Mouse (Mus musculus) midbrain, embryonic 12.5 days (tissue): ENCODE data around the gene Rnase9. TPM values are rescaled to one million over a fixed set of nuclear protein-coding genes. Genes with fewer than 3 reads are reported as not detected.

ENCODE experiments used
- ATAC-seq: fragments of 200-750 bp; cut with Nextera tagmentation; 2 replicates; pipeline ENCODE4 v1.8.0; 2017; ENCODE audit warnings: low read depth, moderate TSS enrichment, moderate library complexity; ENCODE audit not compliant: low FRiP score
- H3K27ac ChIP-seq: fragments of 300-500 bp; sonication (generic); replicated peaks from 2 replicates; pipeline ENCODE4 v1.5.1; 2016; ENCODE audit warnings: mild to moderate bottlenecking
- H3K27me3 ChIP-seq: fragments of 300-500 bp; sonication (generic); 2 replicates; pipeline ENCODE4 v1.6.1; 2016; ENCODE audit warnings: mild to moderate bottlenecking
- H3K36me3 ChIP-seq: fragments of 300-500 bp; sonication (generic); 2 replicates; pipeline ENCODE4 v1.6.1; 2016
- H3K4me1 ChIP-seq: fragments of 300-500 bp; sonication (generic); 2 replicates; pipeline ENCODE4 v1.6.1; 2016
- H3K4me2 ChIP-seq: fragments of 300-500 bp; sonication (generic); replicated peaks from 2 replicates; pipeline ENCODE4 v1.6.1; 2016; ENCODE audit warnings: mild to moderate bottlenecking, moderate library complexity
- H3K4me3 ChIP-seq: fragments of 300-500 bp; sonication (generic); 2 replicates; pipeline ENCODE4 v1.5.1; 2016; ENCODE audit warnings: mild to moderate bottlenecking
- H3K9ac ChIP-seq: fragments of 300-500 bp; sonication (generic); replicated peaks from 2 replicates; pipeline ENCODE4 v1.6.1; 2016; ENCODE audit warnings: mild to moderate bottlenecking, moderate library complexity
- H3K9me3 ChIP-seq: fragments of 300-500 bp; sonication (generic); 2 replicates; pipeline ENCODE4 v1.6.1; 2016; ENCODE audit warnings: mild to moderate bottlenecking
- WGBS: fragments of 180-500 bp; shearing (Covaris S2); methylation state at CpG from one replicate; pipeline ENCODE4 v1.1.7; 2016; 5-methylcytosine and 5-hydroxymethylcytosine counted together
- polyA plus RNA-seq: library from polyadenylated mRNA; unstranded; fragments of >200 nt; fragmentation: Nextera tagmentation; extraction: Ambion mirVana; gene quantifications from 2 replicates; pipeline ENCODE4 v1.2.1, GENCODE M21; 2016

Gene Rnase9
- polyA plus RNA-seq, 1 experiment from 2014 or later, result not detected

- peaks cover 13% of the 10 kb centered on the region for H3K4me1 ChIP-seq
- no peaks in the 10 kb centered on the region for H3K9me3 ChIP-seq
- no peak overlapping the region for H3K27ac ChIP-seq
- H3K27me3 ChIP-seq, result peaks cover 22% of the 10 kb centered on the region
- H3K9ac ChIP-seq, result no peak overlapping the region
- WGBS, result 87% methylated on average over 1 of the region's 1 CpGs
- ATAC-seq, result no peak
- no peak overlapping the region for H3K4me2 ChIP-seq
- no peaks in the 10 kb centered on the region for H3K36me3 ChIP-seq
- no peak overlapping the region for H3K4me3 ChIP-seq
These were observed 37.5 kb upstream of the Rnase9 start for GRCm38 (mm10) chr14:51079180-51079579.

DNA sequence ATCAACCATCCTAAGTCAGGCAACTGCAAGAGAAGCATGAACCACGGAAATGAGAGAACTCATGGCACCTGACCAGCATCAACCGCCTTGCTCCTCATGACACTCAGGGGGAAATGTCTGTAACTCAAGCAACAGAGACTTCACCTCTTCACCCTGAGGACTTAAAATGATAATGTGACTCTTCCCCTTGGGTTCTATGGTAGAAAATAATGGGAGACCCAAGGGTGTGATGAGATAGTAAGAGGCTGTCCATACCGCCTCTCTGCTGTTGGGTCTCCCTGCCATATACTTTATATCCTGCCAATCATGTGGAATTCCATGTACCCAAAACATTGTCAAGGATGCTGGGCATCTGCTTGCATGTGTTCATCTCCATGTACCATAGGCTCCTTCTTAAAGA, 32.7 kb upstream of the Rnase9 start, which contains the start of gene Olfr750:
Gene Olfr750, minus strand, starts transcription at position 101 of the 400 bp plus-strand sequence.
- 90% methylated on average over 3 of the region's 3 CpGs for WGBS
- H3K9ac ChIP-seq, result no peak within 1 kb of the TSS
- ATAC-seq, result no peak
- no peaks in the 10 kb centered on the region for H3K27me3 ChIP-seq
- H3K9me3 ChIP-seq, result no peaks in the 10 kb centered on the region
- H3K36me3 ChIP-seq, result no peaks in the 10 kb centered on the region
- H3K4me3 ChIP-seq, result no peak within 1 kb of the TSS
- no peaks in the 10 kb centered on the region for H3K4me1 ChIP-seq
- no peak within 1 kb of the TSS for H3K27ac ChIP-seq
- no peak within 1 kb of the TSS for H3K4me2 ChIP-seq

- H3K4me3 ChIP-seq, result no peak overlapping the region
- H3K36me3 ChIP-seq, result no peaks in the 10 kb centered on the region
- H3K27ac ChIP-seq, result no peak overlapping the region
- H3K4me1 ChIP-seq, result no peaks in the 10 kb centered on the region
- WGBS, result 80% methylated on average over 2 of the region's 2 CpGs
- ATAC-seq, result no peak
- H3K9me3 ChIP-seq, result no peaks in the 10 kb centered on the region
- no peak overlapping the region for H3K9ac ChIP-seq
- no peak overlapping the region for H3K4me2 ChIP-seq
- 0 out of 2 replicates have a peak, but pooled peaks cover 4% of the 10 kb centered on the region for H3K27me3 ChIP-seq
These were observed 27.9 kb upstream of the Rnase9 start for GRCm38 (mm10) chr14:51069617-51070016.

GRCm38 (mm10) chr14:51068956-51069355, 27.3 kb upstream of the Rnase9 start:
- no peak overlapping the region for H3K4me3 ChIP-seq
- ATAC-seq, result no peak
- no peak overlapping the region for H3K27ac ChIP-seq
- H3K4me2 ChIP-seq, result no peak overlapping the region
- no peak overlapping the region for H3K9ac ChIP-seq
- H3K4me1 ChIP-seq, result no peaks in the 10 kb centered on the region
- H3K27me3 ChIP-seq, result 0 out of 2 replicates have a peak, but pooled peaks cover 4% of the 10 kb centered on the region
- no peaks in the 10 kb centered on the region for H3K9me3 ChIP-seq
- no peaks in the 10 kb centered on the region for H3K36me3 ChIP-seq
- 92% methylated on average over 5 of the region's 5 CpGs for WGBS

DNA sequence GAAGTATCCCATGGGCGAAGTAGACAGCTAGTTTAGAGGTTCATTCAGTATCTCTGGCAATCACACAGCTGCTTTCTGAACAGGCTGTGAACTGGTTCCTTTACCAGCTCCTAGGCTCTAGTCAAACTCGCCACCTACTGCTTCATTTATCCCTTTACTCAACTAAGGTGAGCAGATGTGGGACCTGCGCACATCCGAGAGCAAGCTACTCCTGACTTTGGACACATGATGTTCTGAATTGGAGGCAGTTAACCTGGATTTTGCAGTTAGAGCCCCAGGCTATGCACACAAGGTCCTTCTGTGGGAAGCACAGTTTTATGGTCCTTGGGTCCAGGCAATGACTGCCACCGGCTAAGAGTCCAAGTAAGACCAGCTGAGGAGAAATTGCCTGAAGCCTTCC, 19.1 kb upstream of the Rnase9 start:
- no peaks in the 10 kb centered on the region for H3K27me3 ChIP-seq
- WGBS, result 89% methylated on average over 5 of the region's 5 CpGs
- H3K4me2 ChIP-seq, result no peak overlapping the region
- H3K27ac ChIP-seq, result no peak overlapping the region
- ATAC-seq, result no peak
- no peak overlapping the region for H3K4me3 ChIP-seq
- H3K9me3 ChIP-seq, result no peaks in the 10 kb centered on the region
- H3K9ac ChIP-seq, result no peak overlapping the region
- 0 out of 2 replicates have a peak, but pooled peaks cover 2% of the 10 kb centered on the region for H3K4me1 ChIP-seq
- H3K36me3 ChIP-seq, result no peaks in the 10 kb centered on the region

GRCm38 (mm10) chr14:51057401-51057831, 15.7 kb upstream of the Rnase9 start, which contains the start of gene Rnase12:
TSS of gene Rnase12 (minus strand) at chr14:51057661.
- no peaks in the 10 kb centered on the region for H3K9me3 ChIP-seq
- H3K4me3 ChIP-seq, result no peak within 1 kb of the TSS
- H3K27ac ChIP-seq, result no peak within 1 kb of the TSS
- peaks cover 12% of the 10 kb centered on the region; the same call in 1 of the 2 replicates for H3K4me1 ChIP-seq
- H3K4me2 ChIP-seq, result no peak within 1 kb of the TSS
- H3K9ac ChIP-seq, result no peak within 1 kb of the TSS
- no peaks in the 10 kb centered on the region for H3K36me3 ChIP-seq
- no peaks in the 10 kb centered on the region; the same call in 1 of the 2 replicates for H3K27me3 ChIP-seq
- no peak for ATAC-seq
- WGBS, result 75% methylated on average over 9 of the region's 9 CpGs

- ATAC-seq, result 0 out of 2 replicates have a peak, but pooled peaks have one; percentile 38
- 21% methylated on average over 13 of the region's 13 CpGs for WGBS
- no peaks in the 10 kb centered on the region for H3K9me3 ChIP-seq
- H3K4me3 ChIP-seq, result no peak overlapping the region
- H3K27me3 ChIP-seq, result peaks cover 4% of the 10 kb centered on the region; the same call in 1 of the 2 replicates
- peaks cover 12% of the 10 kb centered on the region; the same call in 1 of the 2 replicates for H3K4me1 ChIP-seq
- no peak overlapping the region for H3K9ac ChIP-seq
- H3K36me3 ChIP-seq, result no peaks in the 10 kb centered on the region
- no peak overlapping the region for H3K27ac ChIP-seq
- H3K4me2 ChIP-seq, result peak overlapping the region; percentile 2; the same call in 1 of the 2 replicates
These were observed 12.9 kb upstream of the Rnase9 start for GRCm38 (mm10) chr14:51054243-51055237.

GRCm38 (mm10) chr14:51053176-51053575, 11.5 kb upstream of the Rnase9 start:
- ATAC-seq, result no peak
- H3K4me3 ChIP-seq, result no peak overlapping the region
- H3K9me3 ChIP-seq, result no peaks in the 10 kb centered on the region
- H3K4me2 ChIP-seq, result no peak overlapping the region
- peaks cover 4% of the 10 kb centered on the region; the same call in 1 of the 2 replicates for H3K27me3 ChIP-seq
- H3K9ac ChIP-seq, result no peak overlapping the region
- no peaks in the 10 kb centered on the region for H3K36me3 ChIP-seq
- no peak overlapping the region for H3K27ac ChIP-seq
- WGBS, result 39% methylated on average over 5 of the region's 5 CpGs
- H3K4me1 ChIP-seq, result peaks cover 12% of the 10 kb centered on the region; the same call in 1 of the 2 replicates

DNA sequence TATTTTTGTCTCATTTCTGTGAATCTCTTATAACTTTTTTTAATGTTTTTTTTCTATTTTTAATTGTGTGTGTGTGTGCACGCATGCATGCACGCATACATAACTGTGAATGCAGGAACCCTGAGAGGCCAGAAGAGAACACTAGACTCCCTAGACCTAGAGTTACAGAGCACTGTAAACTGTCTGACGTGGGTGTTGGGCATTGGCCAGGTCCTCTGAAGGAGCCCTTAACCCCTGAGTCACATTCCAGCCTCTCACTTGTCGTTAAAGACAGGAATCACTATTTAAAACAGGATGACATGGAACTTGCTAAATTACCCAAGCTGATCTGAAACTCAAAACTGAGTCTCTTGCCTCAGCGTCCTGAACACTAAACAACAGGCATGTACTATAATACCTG, 10.3 kb upstream of the Rnase9 start:
- Histone ChIP-seq H3K36me3 (no peaks in the 10 kb centered on the region), H3K4me2 (no peak overlapping the region), H3K9ac (no peak overlapping the region), H3K4me1 (peaks cover 12% of the 10 kb centered on the region; the same call in 1 of the 2 replicates), H3K9me3 (no peaks in the 10 kb centered on the region), H3K27me3 (peaks cover 4% of the 10 kb centered on the region; the same call in 1 of the 2 replicates), H3K4me3 (no peak overlapping the region), H3K27ac (no peak overlapping the region)
- WGBS, result 67% methylated on average over 5 of the region's 5 CpGs
- ATAC-seq, result no peak

DNA sequence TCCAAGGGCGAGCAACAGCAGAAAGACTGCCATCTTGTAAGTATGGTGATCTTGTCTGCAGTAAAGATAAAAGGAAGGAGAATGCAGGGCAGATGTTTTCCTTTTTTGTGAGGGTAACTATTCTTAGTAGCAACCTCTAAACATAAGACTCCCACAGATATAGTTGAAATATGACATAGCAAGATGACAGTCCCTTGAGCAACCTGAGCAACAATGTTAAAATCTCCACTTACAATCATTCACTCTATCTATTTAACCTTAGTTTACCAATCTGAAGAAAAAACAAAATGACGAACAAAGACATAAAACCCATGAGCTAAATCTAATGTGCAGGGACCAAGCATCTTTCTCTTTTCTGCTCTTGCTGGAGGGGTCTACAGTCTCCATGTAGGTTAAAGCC, 8.4 kb upstream of the Rnase9 start, which contains the start of gene Rnase11:
Gene Rnase11, minus strand, starts transcription at position 101 of the 400 bp plus-strand sequence.
- Histone ChIP-seq H3K27ac (no peak within 1 kb of the TSS), H3K4me2 (no peak within 1 kb of the TSS), H3K9ac (no peak within 1 kb of the TSS), H3K4me1 (peaks cover 12% of the 10 kb centered on the region; the same call in 1 of the 2 replicates), H3K9me3 (no peaks in the 10 kb centered on the region), H3K27me3 (peaks cover 4% of the 10 kb centered on the region; the same call in 1 of the 2 replicates), H3K36me3 (no peaks in the 10 kb centered on the region), H3K4me3 (no peak within 1 kb of the TSS)
- ATAC-seq, result no peak
- WGBS, result 93% methylated on average over 2 of the region's 2 CpGs

DNA sequence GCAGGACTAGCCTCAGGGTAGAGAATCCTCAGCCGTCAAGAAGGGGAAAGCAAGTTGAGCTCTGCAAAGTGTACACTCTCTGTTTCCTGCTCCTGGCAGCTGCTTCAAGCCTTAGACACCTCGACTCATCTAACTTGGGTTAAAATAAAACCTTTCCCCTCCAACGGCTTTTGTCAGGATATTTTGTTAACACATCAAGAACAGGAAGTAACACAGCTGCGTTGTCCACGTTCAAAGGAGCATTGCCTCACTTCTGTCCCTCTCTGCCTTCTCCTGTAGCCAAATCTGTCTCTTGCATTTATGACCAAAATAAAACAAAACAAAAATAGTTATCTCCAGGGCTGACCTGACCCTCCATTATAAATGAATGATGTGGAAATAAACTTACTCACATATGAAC, 6.2 kb upstream of the Rnase9 start:
- Histone ChIP-seq H3K4me2 (no peak overlapping the region), H3K27ac (no peak overlapping the region), H3K36me3 (no peaks in the 10 kb centered on the region), H3K4me1 (no peaks in the 10 kb centered on the region), H3K9ac (no peak overlapping the region), H3K9me3 (no peaks in the 10 kb centered on the region), H3K4me3 (no peak overlapping the region), H3K27me3 (0 out of 2 replicates have a peak, but pooled peaks cover 4% of the 10 kb centered on the region)
- no peak for ATAC-seq
- 81% methylated on average over 5 of the region's 5 CpGs for WGBS

DNA sequence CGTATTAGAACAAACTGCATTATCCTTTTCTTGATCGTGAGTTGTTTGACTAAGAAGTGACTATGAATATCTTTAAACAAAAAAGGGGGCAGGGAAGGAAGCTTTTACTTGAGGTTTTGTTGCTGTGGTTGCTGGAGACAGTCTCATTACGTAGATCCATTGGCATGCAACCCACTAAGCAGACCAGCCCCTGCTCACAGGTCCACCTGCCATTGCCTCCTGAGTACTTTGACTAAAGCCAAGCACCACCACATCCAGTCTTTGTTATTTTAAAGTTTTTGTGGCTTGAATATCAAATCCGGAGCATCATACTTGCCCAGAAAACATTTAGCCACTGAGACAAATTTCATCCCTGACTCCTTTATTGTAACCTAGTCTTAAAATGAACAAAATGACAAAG, 5.5 kb downstream of the Rnase9 start:
- no peaks in the 10 kb centered on the region for H3K4me1 ChIP-seq
- no peaks in the 10 kb centered on the region for H3K36me3 ChIP-seq
- WGBS, result 75% methylated on average over 4 of the region's 4 CpGs
- no peak overlapping the region for H3K4me3 ChIP-seq
- H3K4me2 ChIP-seq, result no peak overlapping the region
- H3K9me3 ChIP-seq, result no peaks in the 10 kb centered on the region
- no peak overlapping the region for H3K9ac ChIP-seq
- no peaks in the 10 kb centered on the region for H3K27me3 ChIP-seq
- no peak for ATAC-seq
- H3K27ac ChIP-seq, result no peak overlapping the region
